Mouse (Mus musculus) B cell, adult (primary cell): Measurements from ENCODE around the gene Zfp787. TPM values are rescaled to one million over a fixed set of nuclear protein-coding genes. Genes with fewer than 3 reads are reported as not detected.

ENCODE experiments used
- total RNA-seq: library from RNA; stranded (reverse); gene quantifications from 4 replicates; pipeline ENCODE4 v1.2.4, GENCODE M21; 2023; ENCODE audit not compliant: inconsistent age

The Zfp787 gene
- total RNA-seq, result 33.1 to 49.2 TPM (median 36.1 TPM) in 4 replicates

GRCm38 (mm10) chr7:6155901-6156411 lies at the start of gene Zfp787:
Zfp787 (minus strand) TSS chr7:6155997.

DNA sequence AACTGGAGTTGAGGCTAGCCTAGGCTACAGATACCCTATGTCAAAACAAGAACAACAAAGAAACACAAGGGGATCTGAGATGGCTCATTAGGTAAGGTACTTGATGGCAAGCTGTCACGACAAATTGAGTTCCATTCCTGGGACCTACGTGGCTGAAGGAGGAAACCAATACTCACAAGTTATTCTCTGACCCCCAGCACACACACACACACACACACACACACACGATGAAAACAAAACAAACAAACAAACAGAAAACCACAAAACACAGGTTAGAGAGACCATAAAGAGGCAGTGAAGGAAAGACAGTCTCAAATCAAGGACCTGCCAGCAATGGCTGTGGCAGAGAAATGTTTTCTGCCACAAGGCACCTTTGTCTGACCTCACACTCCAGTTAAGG lies 41.0 kb upstream of the Zfp787 start, which contains the start of gene Galp:
Gene Galp (plus strand): TSS at position 301 of the 400 bp plus-strand sequence.

GRCm38 (mm10) chr7:6172006-6172649 lies 16.3 kb upstream of the Zfp787 start, which contains the start of gene Zfp444:
Zfp444 (plus strand) TSS chr7:6172226.

Other genes with a start within 250 kb of the Zfp787 start
- gene Vmn1r65, start 145.0 kb downstream of the Zfp787 start, total RNA-seq, result not detected in 4 replicates
- gene Nlrp4c, start 110.8 kb downstream of the Zfp787 start, total RNA-seq, result not detected in 4 replicates
- 21.1 to 27.3 TPM (median 25.1 TPM) in 4 replicates for gene Zfp444, start 16.2 kb upstream of the Zfp787 start, total RNA-seq
- gene Galp, start 41.1 kb upstream of the Zfp787 start, total RNA-seq, result not detected in 4 replicates
- gene Zscan5b, start 66.3 kb upstream of the Zfp787 start, total RNA-seq, result not detected in 4 replicates
- gene Epp13, start 96.7 kb upstream of the Zfp787 start, total RNA-seq, result not detected in 4 replicates
- 7.2 to 8.5 TPM (median 7.8 TPM) in 4 replicates for gene Zfp667, start 130.6 kb upstream of the Zfp787 start, total RNA-seq
- 1.6 to 4.0 TPM (median 2.1 TPM) in 4 replicates for gene Zfp583, start 175.3 kb upstream of the Zfp787 start, total RNA-seq
- 0.48 to 0.99 TPM (median 0.68 TPM) in 4 replicates for gene Gm3854, start 187.8 kb upstream of the Zfp787 start, total RNA-seq
- 1.1 to 2.4 TPM (median 1.8 TPM) in 4 replicates for gene Zfp78, start 207.3 kb upstream of the Zfp787 start, total RNA-seq
- 3.7 to 6.1 TPM (median 4.8 TPM) in 4 replicates for gene Zfp28, start 227.3 kb upstream of the Zfp787 start, total RNA-seq
- gene Smim17, start 242.7 kb upstream of the Zfp787 start, total RNA-seq, result not detected in 4 replicates